Mouse (Mus musculus): ENCODE results near the gene Pde7b. TPM values are rescaled to one million over a fixed set of nuclear protein-coding genes. Genes with fewer than 3 reads are reported as not detected.
A peak's percentile ranks its signal among the peaks of the same experiment; 100 is the strongest.

The Pde7b gene
- polyA plus RNA-seq, 1 experiment from 2014 or later = 2.1 TPM

- Histone ChIP-seq H3K27ac (no peak overlapping the region), H3K4me3 (no peak overlapping the region)
- WGBS = 62% methylated on average over 4 of the region's 4 CpGs
These were observed 12.3 kb upstream of the Pde7b start for GRCm38 (mm10) chr10:20737146-20737545.

GRCm38 (mm10) chr10:20735775-20736449 is 11.0 kb upstream of the Pde7b start:
- Histone ChIP-seq H3K9me3 (no peaks in the 10 kb centered on the region), H3K4me3 (no peak overlapping the region), H3K36me3 (no peaks in the 10 kb centered on the region), H3K27me3 (ENCODE audit: insufficient read depth, poor library complexity, severe bottlenecking) (no peaks in the 10 kb centered on the region), H3K4me1 (replicated peaks) (peaks cover 25% of the 10 kb centered on the region), H3K27ac (no peak overlapping the region)
- WGBS = 61% methylated on average over 3 of the region's 3 CpGs
- no peak for DNase-seq (ENCODE audit: low spot score)

More at GRCm38 (mm10) chr10:20737146-20737545, 12.3 kb upstream of the Pde7b start:
- peaks cover 23% of the 10 kb centered on the region for H3K4me1 ChIP-seq (replicated peaks)
- DNase-seq (ENCODE audit: low spot score) = no peak
- no peaks in the 10 kb centered on the region for H3K27me3 ChIP-seq (ENCODE audit: insufficient read depth, poor library complexity, severe bottlenecking)
- no peaks in the 10 kb centered on the region for H3K36me3 ChIP-seq
- H3K9me3 ChIP-seq = no peaks in the 10 kb centered on the region

GRCm38 (mm10) chr10:20733576-20733975 is 8.7 kb upstream of the Pde7b start:
- Histone ChIP-seq H3K36me3 (no peaks in the 10 kb centered on the region), H3K4me1 (replicated peaks) (peaks cover 25% of the 10 kb centered on the region), H3K27me3 (ENCODE audit: insufficient read depth, poor library complexity, severe bottlenecking) (no peaks in the 10 kb centered on the region), H3K27ac (no peak overlapping the region), H3K9me3 (no peaks in the 10 kb centered on the region), H3K4me3 (no peak overlapping the region)
- 73% methylated on average over 5 of the region's 5 CpGs for WGBS
- DNase-seq (ENCODE audit: low spot score) = no peak

GRCm38 (mm10) chr10:20732180-20732579 is 7.3 kb upstream of the Pde7b start:
- H3K9me3 ChIP-seq = no peaks in the 10 kb centered on the region
- DNase-seq (ENCODE audit: low spot score) = no peak
- 32% methylated on average over 2 of the region's 2 CpGs for WGBS
- no peaks in the 10 kb centered on the region for H3K36me3 ChIP-seq
- H3K27me3 ChIP-seq (ENCODE audit: insufficient read depth, poor library complexity, severe bottlenecking) = no peaks in the 10 kb centered on the region
- no peak overlapping the region for H3K27ac ChIP-seq
- H3K4me1 ChIP-seq (replicated peaks) = peaks cover 21% of the 10 kb centered on the region
- H3K4me3 ChIP-seq = no peak overlapping the region

GRCm38 (mm10) chr10:20730034-20730433 is 5.2 kb upstream of the Pde7b start:
- peaks cover 14% of the 10 kb centered on the region for H3K4me1 ChIP-seq (replicated peaks)
- H3K4me3 ChIP-seq = no peak overlapping the region
- no peak overlapping the region for H3K27ac ChIP-seq
- no peak for DNase-seq (ENCODE audit: low spot score)
- no peaks in the 10 kb centered on the region; the same call in 1 of the 2 replicates for H3K27me3 ChIP-seq (ENCODE audit: insufficient read depth, poor library complexity, severe bottlenecking)
- H3K9me3 ChIP-seq = no peaks in the 10 kb centered on the region
- H3K36me3 ChIP-seq = no peaks in the 10 kb centered on the region
- WGBS = 85% methylated on average over 1 of the region's 1 CpGs

GRCm38 (mm10) chr10:20725384-20725983 is 606 bp upstream of the Pde7b start:
- WGBS = 63% methylated on average over 8 of the region's 8 CpGs
- H3K4me3 ChIP-seq = no peak overlapping the region
- no peak for DNase-seq (ENCODE audit: low spot score)

GRCm38 (mm10) chr10:20724451-20724850 is 427 bp downstream of the Pde7b start:
- Histone ChIP-seq H3K9me3 (no peaks in the 10 kb centered on the region), H3K27me3 (ENCODE audit: insufficient read depth, poor library complexity, severe bottlenecking) (no peaks in the 10 kb centered on the region; the same call in 1 of the 2 replicates), H3K4me1 (replicated peaks) (peaks cover 40% of the 10 kb centered on the region), H3K27ac (peak overlapping the region; percentile 64), H3K36me3 (no peaks in the 10 kb centered on the region), H3K4me3 (peak overlapping the region; percentile 41)
- DNase-seq (ENCODE audit: low spot score) = no peak
- 45% methylated on average over 10 of the region's 10 CpGs for WGBS

More at GRCm38 (mm10) chr10:20725384-20725983, 606 bp upstream of the Pde7b start:
- Histone ChIP-seq H3K27ac (no peak overlapping the region), H3K9me3 (no peaks in the 10 kb centered on the region), H3K27me3 (ENCODE audit: insufficient read depth, poor library complexity, severe bottlenecking) (no peaks in the 10 kb centered on the region; the same call in 1 of the 2 replicates), H3K36me3 (no peaks in the 10 kb centered on the region), H3K4me1 (replicated peaks) (peaks cover 31% of the 10 kb centered on the region)

- Histone ChIP-seq H3K27ac (peak overlapping the region; percentile 64; the same call in 1 of the 2 replicates), H3K27me3 (ENCODE audit: insufficient read depth, poor library complexity, severe bottlenecking) (no peaks in the 10 kb centered on the region; the same call in 1 of the 2 replicates), H3K9me3 (no peaks in the 10 kb centered on the region), H3K36me3 (no peaks in the 10 kb centered on the region), H3K4me1 (replicated peaks) (peaks cover 44% of the 10 kb centered on the region), H3K4me3 (peak overlapping the region; percentile 41)
- DNase-seq (ENCODE audit: low spot score) = no peak
- WGBS = 26% methylated on average over 3 of the region's 3 CpGs
These were observed 916 bp downstream of the Pde7b start for GRCm38 (mm10) chr10:20723962-20724361.

- WGBS = 44% methylated on average over 3 of the region's 3 CpGs
- H3K27ac ChIP-seq = peak overlapping the region; percentile 69
- H3K9me3 ChIP-seq = no peaks in the 10 kb centered on the region
These were observed 1.4 kb downstream of the Pde7b start for GRCm38 (mm10) chr10:20723521-20723915.

GRCm38 (mm10) chr10:20722651-20723520 is 2.0 kb downstream of the Pde7b start:
- Histone ChIP-seq H3K27me3 (ENCODE audit: insufficient read depth, poor library complexity, severe bottlenecking) (no peaks in the 10 kb centered on the region; the same call in 1 of the 2 replicates), H3K4me1 (replicated peaks) (peaks cover 44% of the 10 kb centered on the region), H3K36me3 (no peaks in the 10 kb centered on the region), H3K9me3 (no peaks in the 10 kb centered on the region), H3K27ac (peak overlapping the region; percentile 69), H3K4me3 (peak overlapping the region; percentile 27; the same call in 1 of the 2 replicates)
- WGBS = 39% methylated on average over 9 of the region's 9 CpGs
- peak; percentile 42 for DNase-seq (ENCODE audit: low spot score)

More at GRCm38 (mm10) chr10:20723521-20723915, 1.4 kb downstream of the Pde7b start:
- Histone ChIP-seq H3K4me3 (peak overlapping the region; percentile 27; the same call in 1 of the 2 replicates), H3K36me3 (no peaks in the 10 kb centered on the region), H3K4me1 (replicated peaks) (peaks cover 44% of the 10 kb centered on the region), H3K27me3 (ENCODE audit: insufficient read depth, poor library complexity, severe bottlenecking) (no peaks in the 10 kb centered on the region; the same call in 1 of the 2 replicates)
- no peak for DNase-seq (ENCODE audit: low spot score)

- H3K4me1 ChIP-seq (replicated peaks) = peaks cover 30% of the 10 kb centered on the region
- WGBS = 32% methylated on average over 2 of the region's 2 CpGs
- no peak for DNase-seq (ENCODE audit: low spot score)
- H3K4me3 ChIP-seq = no peak overlapping the region
- peak overlapping the region; percentile 62 for H3K27ac ChIP-seq
- H3K27me3 ChIP-seq (ENCODE audit: insufficient read depth, poor library complexity, severe bottlenecking) = no peaks in the 10 kb centered on the region
- no peaks in the 10 kb centered on the region for H3K9me3 ChIP-seq
- H3K36me3 ChIP-seq = no peaks in the 10 kb centered on the region
These were observed 5.7 kb downstream of the Pde7b start for GRCm38 (mm10) chr10:20719201-20719600.

- Histone ChIP-seq H3K9me3 (no peaks in the 10 kb centered on the region), H3K36me3 (no peaks in the 10 kb centered on the region), H3K4me3 (no peak overlapping the region), H3K4me1 (replicated peaks) (no peaks in the 10 kb centered on the region), H3K27me3 (ENCODE audit: insufficient read depth, poor library complexity, severe bottlenecking) (no peaks in the 10 kb centered on the region), H3K27ac (no peak overlapping the region; the same call in 1 of the 2 replicates)
- peak; percentile 21 for DNase-seq (ENCODE audit: low spot score)
- 60% methylated on average over 7 of the region's 7 CpGs for WGBS
These were observed 24.2 kb downstream of the Pde7b start for GRCm38 (mm10) chr10:20700633-20701032.

All from hindbrain, embryonic 10.5 days (tissue).